ENCODE assay signal across 8 mouse cellular contexts in genomic region chr14:25765921-25766320, GRCm38 (mm10). TPM values are rescaled to one million over a fixed set of nuclear protein-coding genes. Genes with fewer than 3 reads are reported as not detected.
A peak's percentile ranks its signal among the peaks of the same experiment; 100 is the strongest.
DNase-seq lines count a peak whose midpoint lies in the region; ATAC-seq and TF ChIP-seq lines count a peak whose summit lies in the region.
"Had no signal": no experiment of that assay in that cellular context is flagged by ENCODE, and none has a peak within 500 bp of the region (broad histone marks: within the 10 kb centered on the region; RNA-seq: fewer than 3 reads in every experiment).

No protein-coding gene starts in this region.

- WGBS in neural tube, embryonic 11.5 days, result 24% methylated on average over 8 of the region's 8 CpGs
- 12% methylated on average over 8 of the region's 8 CpGs for WGBS in forebrain, embryonic 12.5 days
- 19% methylated on average over 8 of the region's 8 CpGs for WGBS in midbrain, embryonic 11.5 days

- H3K9me3 ChIP-seq in neural tube, embryonic 11.5 days (ENCODE audit: control insufficient read depth, low read length), result no peaks in the 10 kb centered on the region
- no peaks in the 10 kb centered on the region for H3K9me3 ChIP-seq in forebrain, embryonic 12.5 days
- no peaks in the 10 kb centered on the region for H3K9me3 ChIP-seq in midbrain, embryonic 11.5 days (ENCODE audit: control insufficient read depth, low read length)
- H3K9me3 ChIP-seq: megakaryocyte, embryonic 14.5 days had no signal

- TF ChIP-seq CTCF in layer of hippocampus, adult 2 months (conservative IDR thresholded peaks at IDR 0.05), result no peak

- H3K4me2 ChIP-seq in neural tube, embryonic 11.5 days (ENCODE audit: low read depth), result peak overlapping the region; percentile 97
- peak overlapping the region; percentile 97 for H3K4me2 ChIP-seq in forebrain, embryonic 12.5 days
- peak overlapping the region; percentile 12 for H3K4me2 ChIP-seq in midbrain, embryonic 11.5 days

- peaks cover 22% of the 10 kb centered on the region for H3K4me1 ChIP-seq in neural tube, embryonic 11.5 days (ENCODE audit: control insufficient read depth, insufficient read depth, low read length)
- peaks cover 53% of the 10 kb centered on the region for H3K4me1 ChIP-seq in forebrain, embryonic 12.5 days
- peaks cover 25% of the 10 kb centered on the region for H3K4me1 ChIP-seq in midbrain, embryonic 11.5 days (ENCODE audit: control insufficient read depth, insufficient read depth, low read length)

- no peak overlapping the region for H3K4me3 ChIP-seq in neural tube, embryonic 11.5 days (ENCODE audit: low read depth, low read length)
- peak overlapping the region; percentile 11 for H3K4me3 ChIP-seq in forebrain, embryonic 12.5 days (replicated peaks)
- H3K4me3 ChIP-seq in layer of hippocampus, adult 2 months, result peak overlapping the region; percentile 19
- no peak overlapping the region for H3K4me3 ChIP-seq in midbrain, embryonic 11.5 days (ENCODE audit: low read depth, low read length)
- H3K4me3 ChIP-seq: megakaryocyte, embryonic 14.5 days had no signal

- H3K36me3 ChIP-seq in neural tube, embryonic 11.5 days (ENCODE audit: control insufficient read depth, insufficient read depth, low read length), result no peaks in the 10 kb centered on the region
- H3K36me3 ChIP-seq in forebrain, embryonic 12.5 days (replicated peaks), result no peaks in the 10 kb centered on the region
- no peaks in the 10 kb centered on the region for H3K36me3 ChIP-seq in midbrain, embryonic 11.5 days (ENCODE audit: control insufficient read depth, insufficient read depth, low read length)

- no peaks in the 10 kb centered on the region for H3K27me3 ChIP-seq in neural tube, embryonic 11.5 days (ENCODE audit: control insufficient read depth, insufficient read depth, low read length)
- peaks cover 15% of the 10 kb centered on the region for H3K27me3 ChIP-seq in forebrain, embryonic 12.5 days
- peaks cover 7% of the 10 kb centered on the region for H3K27me3 ChIP-seq in midbrain, embryonic 11.5 days (ENCODE audit: control insufficient read depth, insufficient read depth, low read length)

- no peak overlapping the region for H3K27ac ChIP-seq in neural tube, embryonic 11.5 days (ENCODE audit: low read depth, low read length)
- peak overlapping the region; percentile 53; the same call in 1 of the 2 replicates for H3K27ac ChIP-seq in forebrain, embryonic 12.5 days
- H3K27ac ChIP-seq in layer of hippocampus, adult 2 months, result peak overlapping the region; percentile 95
- H3K27ac ChIP-seq in midbrain, embryonic 11.5 days (ENCODE audit: low read depth, low read length), result no peak overlapping the region

- DNase-seq in neural tube, embryonic 11.5 days (ENCODE audit: low spot score), result peak; percentile 60
- DNase-seq in neural tube, embryonic 10.5 days (ENCODE audit: extremely low spot score, low spot score), result no peak
- peak; percentile 69 to 78 for DNase-seq in layer of hippocampus, adult 2 months (ENCODE audit: low spot score in 2 of 2)
- DNase-seq in midbrain, embryonic 11.5 days (ENCODE audit: low spot score, missing footprints), result no peak
- no peak for DNase-seq in adrenal gland, adult 2 months
- DNase-seq in lung, adult 18-20 months, result no peak

- H3K9ac ChIP-seq in neural tube, embryonic 11.5 days (ENCODE audit: low read length), result peak overlapping the region; percentile 37
- H3K9ac ChIP-seq in forebrain, embryonic 12.5 days, result peak overlapping the region; percentile 29; the same call in 1 of the 2 replicates
- H3K9ac ChIP-seq in midbrain, embryonic 11.5 days (ENCODE audit: low read length), result no peak overlapping the region

- ATAC-seq in neural tube, embryonic 11.5 days (ENCODE audit: insufficient read depth, low FRiP score, low TSS enrichment), result peak; percentile 63
- peak; percentile 59 for ATAC-seq in forebrain, embryonic 12.5 days (ENCODE audit: low FRiP score)
- ATAC-seq in midbrain, embryonic 11.5 days (ENCODE audit: low FRiP score), result peak; percentile 27

RNA-seq across cellular contexts. Expression of gene Zcchc24, which starts 2.9 kb away (rescaled TPM):
- 22.3 and 22.6 TPM in 2 replicates for polyA plus RNA-seq in neural tube, embryonic 11.5 days (2014; fragmentation: Nextera tagmentation; extraction: Ambion mirVana)
- polyA plus RNA-seq in forebrain, embryonic 12.5 days (2016; fragmentation: Nextera tagmentation; extraction: Ambion mirVana), result 12.3 and 14.2 TPM in 2 replicates
- 10 to 100 TPM; 56.4 to 58.5 TPM for total RNA-seq in layer of hippocampus, adult 2 months (2021)
- 10.1 and 11.4 TPM in 2 replicates for polyA plus RNA-seq in midbrain, embryonic 11.5 days (2014; fragmentation: Nextera tagmentation; extraction: Ambion mirVana)
- 10 to 100 TPM; 19.5 to 32.6 TPM for total RNA-seq in adrenal gland, adult 2 months (2021)
- polyA plus RNA-seq in adrenal gland, adult 2 months (2012; rRNA removed), result 19.5 and 20.6 TPM in 2 replicates

Comparison
In these comparisons a context has a peak if more than half of its experiments do, and no peak if none do; other contexts are left out.
1. DNase-seq: peak in neural tube, embryonic 11.5 days (single experiment) and layer of hippocampus, adult 2 months (2 of 2); none in neural tube, embryonic 10.5 days (single experiment), midbrain, embryonic 11.5 days (single experiment), adrenal gland, adult 2 months (single experiment) and lung, adult 18-20 months (0 of 2).
2. H3K27ac ChIP-seq: peak in forebrain, embryonic 12.5 days (single experiment) and layer of hippocampus, adult 2 months (single experiment); none in neural tube, embryonic 11.5 days (single experiment) and midbrain, embryonic 11.5 days (single experiment).
3. H3K4me2 ChIP-seq: peak in every context shown above with its lines; median percentile 97 in neural tube, embryonic 11.5 days; 97 in forebrain, embryonic 12.5 days; 12 in midbrain, embryonic 11.5 days.
4. H3K4me3 ChIP-seq: peak in forebrain, embryonic 12.5 days (single experiment) and layer of hippocampus, adult 2 months (single experiment); none in neural tube, embryonic 11.5 days (single experiment) and midbrain, embryonic 11.5 days (single experiment).
5. Peak in every context shown above with its lines, with median percentiles within 50 percentile points of each other: ATAC-seq.